Mouse (Mus musculus) C2C12 (cell line): ENCODE measurements around the gene Urb1.

Experiments used
- CEBPB ChIP-seq: IDR thresholded peaks from one replicate; pipeline ENCODE4 v1.6.1; 2011; ENCODE audit warnings: low read depth, mild to moderate bottlenecking, control low read depth, moderate library complexity
- CTCF ChIP-seq: IDR thresholded peaks from one replicate; pipeline ENCODE4 v1.5.1; 2011; ENCODE audit not compliant: control insufficient read depth, insufficient read depth, insufficient read length
- MYOD1 ChIP-seq: IDR thresholded peaks from one replicate; pipeline ENCODE4 v1.6.1; 2011; ENCODE audit warnings: low read depth; ENCODE audit not compliant: control insufficient read depth, insufficient read length
- MYOG ChIP-seq: IDR thresholded peaks from one replicate; pipeline ENCODE4 v1.6.1; 2011; ENCODE audit not compliant: control insufficient read depth, insufficient read length; ENCODE audit errors: extremely low read depth
- USF1 ChIP-seq: IDR thresholded peaks from one replicate; pipeline ENCODE4 v1.6.1; 2011; ENCODE audit warnings: low read depth, mild to moderate bottlenecking, control low read depth, moderate library complexity

DNA sequence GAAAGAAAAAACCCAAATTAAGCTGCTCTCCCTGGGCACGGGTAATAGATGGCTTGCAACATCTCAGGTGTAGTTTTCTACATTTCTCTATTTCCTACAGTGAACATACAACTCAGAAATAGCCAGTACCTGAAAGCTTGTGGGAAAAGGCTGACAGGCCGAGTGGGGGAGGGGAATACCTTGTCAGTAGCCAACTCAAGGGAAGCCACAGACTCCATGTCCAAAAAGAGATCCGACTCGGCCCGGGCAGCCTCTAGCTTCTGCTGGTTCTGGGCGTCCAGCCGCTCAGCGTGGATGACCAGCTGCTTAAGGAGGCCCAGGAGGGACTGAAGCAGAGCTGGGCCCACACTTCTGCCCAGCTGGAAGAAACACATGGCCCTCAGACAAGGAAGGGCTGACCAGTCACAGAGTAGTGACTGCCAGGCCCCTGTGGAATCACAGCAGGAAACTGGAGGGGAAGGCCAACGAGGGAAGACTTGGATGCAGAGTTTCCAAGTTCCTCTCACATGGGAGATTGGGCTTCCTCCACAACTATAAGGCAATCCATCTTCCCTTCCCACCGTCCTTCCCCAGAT is 34.2 kb downstream of the Urb1 start:
- TF ChIP-seq CTCF (no peak), USF1 (no peak), CEBPB (no peak), MYOG (no peak), MYOD1 (no peak)
